Mouse (Mus musculus) CD8-positive naive resting alpha-beta T cell, adult 2 months (primary cell): ENCODE results near the gene Fra10ac1.

Experiments
- DNase-seq, 2 experiments: peaks; one replicate each; pipeline ENCODE4 v3.0.0; 2022; ENCODE audit warnings: low read depth in 2 of 2, low spot score in 2 of 2

Gene Fra10ac1

GRCm38 (mm10) chr19:38232516-38232915 lies 8.6 kb upstream of the Fra10ac1 start:
- DNase-seq: no peak

GRCm38 (mm10) chr19:38232087-38232486 lies 8.1 kb upstream of the Fra10ac1 start:
- no peak for DNase-seq

GRCm38 (mm10) chr19:38228699-38229098 lies 4.7 kb upstream of the Fra10ac1 start:
- no peak for DNase-seq

- DNase-seq: no peak
Observed at GRCm38 (mm10) chr19:38224685-38225060, 717 bp upstream of the Fra10ac1 start.

- no peak for DNase-seq
Observed at GRCm38 (mm10) chr19:38223356-38223904, 526 bp downstream of the Fra10ac1 start.

GRCm38 (mm10) chr19:38217696-38218095 lies 6.3 kb downstream of the Fra10ac1 start:
- DNase-seq: no peak

- no peak for DNase-seq
Observed at GRCm38 (mm10) chr19:38206669-38207068, 17.3 kb downstream of the Fra10ac1 start.

- DNase-seq: no peak
Observed at GRCm38 (mm10) chr19:38198731-38199130, 25.2 kb downstream of the Fra10ac1 start.

- no peak for DNase-seq
Observed at GRCm38 (mm10) chr19:38195245-38195644, 28.7 kb downstream of the Fra10ac1 start.

GRCm38 (mm10) chr19:38191446-38191845 lies 32.5 kb downstream of the Fra10ac1 start:
- no peak for DNase-seq

- no peak for DNase-seq
Observed at GRCm38 (mm10) chr19:38190606-38191005, 33.4 kb downstream of the Fra10ac1 start.

- no peak for DNase-seq
Observed at GRCm38 (mm10) chr19:38187345-38187680, 36.6 kb downstream of the Fra10ac1 start.

GRCm38 (mm10) chr19:38186631-38187344 lies 37.2 kb downstream of the Fra10ac1 start:
- no peak for DNase-seq

- no peak for DNase-seq
Observed at GRCm38 (mm10) chr19:38179675-38180074, 44.3 kb downstream of the Fra10ac1 start.

- no peak for DNase-seq
Observed at GRCm38 (mm10) chr19:38164633-38165032, 59.3 kb downstream of the Fra10ac1 start.

- DNase-seq: no peak
Observed at GRCm38 (mm10) chr19:38161648-38162354, 62.2 kb downstream of the Fra10ac1 start.

- no peak for DNase-seq
Observed at GRCm38 (mm10) chr19:38156243-38156642, 67.7 kb downstream of the Fra10ac1 start.

GRCm38 (mm10) chr19:38143540-38144271 lies 80.2 kb downstream of the Fra10ac1 start:
- no peak for DNase-seq
